Mouse (Mus musculus) heart, embryonic 11.5 days (tissue): ENCODE results near the gene B4galnt3. TPM values are rescaled to one million over a fixed set of nuclear protein-coding genes. Genes with fewer than 3 reads are reported as not detected.
A peak's percentile ranks its signal among the peaks of the same experiment; 100 is the strongest.
"Not testable (repeated sequence)": the region's sequence is repeated elsewhere in the genome, so short reads cannot be mapped to it uniquely, and the experiment has no call there.

Experiments used
- ATAC-seq: fragments of 200-750 bp; cut with Nextera tagmentation; replicated peaks from 2 replicates; pipeline ENCODE4 v1.8.0; 2017; ENCODE audit warnings: moderate library complexity; ENCODE audit not compliant: insufficient number of reproducible peaks, low FRiP score, low TSS enrichment
- H3K27ac ChIP-seq: fragments of 300-500 bp; sonication (generic); 2 replicates; pipeline ENCODE4 v1.5.1; 2014; ENCODE audit warnings: mild to moderate bottlenecking, low read depth, low read length
- H3K27me3 ChIP-seq: fragments of 300-500 bp; sonication (generic); 2 replicates; pipeline ENCODE4 v1.6.1; 2014; ENCODE audit warnings: mild to moderate bottlenecking, low read length, mixed read lengths; ENCODE audit not compliant: control insufficient read depth, insufficient read depth
- H3K36me3 ChIP-seq: fragments of 300-500 bp; sonication (generic); 2 replicates; pipeline ENCODE4 v1.6.1; 2014; ENCODE audit warnings: mild to moderate bottlenecking, low read length, moderate library complexity, mixed read lengths; ENCODE audit not compliant: control insufficient read depth, insufficient read depth
- H3K4me1 ChIP-seq: fragments of 300-500 bp; sonication (generic); 2 replicates; pipeline ENCODE4 v1.6.1; 2014; ENCODE audit warnings: low read length; ENCODE audit not compliant: control insufficient read depth, insufficient read depth
- H3K4me2 ChIP-seq: fragments of 300-500 bp; sonication (generic); 2 replicates; pipeline ENCODE4 v1.6.1; 2014; ENCODE audit warnings: mild to moderate bottlenecking, moderate library complexity
- H3K4me3 ChIP-seq: fragments of 300-500 bp; sonication (generic); 2 replicates; pipeline ENCODE4 v1.5.1; 2014; ENCODE audit warnings: low read depth, low read length
- H3K9ac ChIP-seq: fragments of 300-500 bp; sonication (generic); 2 replicates; pipeline ENCODE4 v1.6.1; 2014; ENCODE audit warnings: mild to moderate bottlenecking, low read depth, low read length, moderate library complexity
- H3K9me3 ChIP-seq: fragments of 300-500 bp; sonication (generic); replicated peaks from 2 replicates; pipeline ENCODE4 v1.6.1; 2016; ENCODE audit warnings: low read length; ENCODE audit not compliant: control insufficient read depth
- WGBS: fragments of 180-500 bp; shearing (Covaris S2); extraction: QIAGEN DNeasy Blood & Tissue Kit; methylation state at CpG from one replicate; pipeline ENCODE4 v1.1.7; 2014; ENCODE audit not compliant: insufficient replicate concordance; 5-methylcytosine and 5-hydroxymethylcytosine counted together
- polyA plus RNA-seq: library from polyadenylated mRNA; unstranded; fragments of >200 nt; fragmentation: Nextera tagmentation; extraction: Ambion mirVana; gene quantifications from 2 replicates; pipeline ENCODE4 v1.2.1, GENCODE M21; 2014

Gene B4galnt3
- polyA plus RNA-seq, 1 experiment from 2014 or later = 0.19 TPM

DNA sequence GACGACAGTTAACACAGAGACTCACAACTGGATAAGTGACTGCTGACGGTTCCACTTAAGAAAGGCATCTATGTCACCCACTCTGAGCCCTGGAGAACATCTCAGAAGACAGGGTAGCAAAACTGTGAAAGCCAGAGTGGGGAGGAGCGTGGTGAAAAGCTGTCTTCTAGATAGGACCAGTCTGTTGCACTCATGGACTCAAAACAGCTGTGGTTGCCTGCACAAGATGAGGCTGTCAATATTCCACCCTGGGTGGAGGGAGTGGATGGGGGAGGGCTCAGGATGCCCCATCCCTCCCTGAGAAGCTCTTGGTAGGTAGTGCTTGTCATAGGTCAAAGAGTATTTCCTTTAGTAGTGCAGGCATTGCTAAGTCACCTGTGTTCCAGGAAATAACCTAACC is 15.4 kb upstream of the B4galnt3 start:
- peak; percentile 65; the same call in 1 of the 2 replicates for ATAC-seq
- WGBS = 22% methylated on average over 3 of the region's 3 CpGs
- no peak overlapping the region for H3K4me3 ChIP-seq

DNA sequence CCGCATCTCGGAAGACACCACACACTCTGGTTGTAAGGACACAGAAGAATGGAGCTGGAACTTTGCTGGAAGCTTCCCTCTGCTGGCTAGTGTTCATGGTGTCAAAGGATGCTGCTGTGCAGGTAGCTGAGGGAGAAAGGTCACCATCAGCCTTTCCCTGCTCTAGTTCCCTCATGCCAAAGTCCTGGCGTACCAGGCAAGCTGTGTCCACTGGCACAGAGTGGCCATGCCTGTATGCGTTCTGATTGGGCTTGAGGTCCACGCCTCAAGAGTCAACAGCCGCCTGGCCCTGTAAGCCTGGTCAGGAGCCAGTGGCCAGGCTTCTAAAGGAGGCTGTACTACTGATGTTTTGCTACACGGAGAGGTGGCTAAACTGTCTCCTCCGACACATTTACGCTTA is 15.0 kb upstream of the B4galnt3 start:
- peaks cover 13% of the 10 kb centered on the region for H3K4me1 ChIP-seq
- H3K9me3 ChIP-seq = no peaks in the 10 kb centered on the region
- 50% methylated on average over 9 of the region's 9 CpGs for WGBS
- H3K4me3 ChIP-seq = no peak overlapping the region
- H3K27ac ChIP-seq = peak overlapping the region; percentile 41; the same call in 1 of the 2 replicates
- ATAC-seq = no peak
- H3K27me3 ChIP-seq = 0 out of 2 replicates have a peak, but pooled peaks cover 2% of the 10 kb centered on the region
- H3K36me3 ChIP-seq = no peaks in the 10 kb centered on the region
- H3K9ac ChIP-seq = no peak overlapping the region
- peak overlapping the region; percentile 42; the same call in 1 of the 2 replicates for H3K4me2 ChIP-seq

More for the DNA sequence above, 15.4 kb upstream of the B4galnt3 start:
- Histone ChIP-seq H3K27me3 (0 out of 2 replicates have a peak, but pooled peaks cover 2% of the 10 kb centered on the region), H3K9me3 (no peaks in the 10 kb centered on the region), H3K4me1 (peaks cover 13% of the 10 kb centered on the region), H3K9ac (no peak overlapping the region), H3K36me3 (no peaks in the 10 kb centered on the region), H3K4me2 (peak overlapping the region; percentile 42; the same call in 1 of the 2 replicates), H3K27ac (peak overlapping the region; percentile 41; the same call in 1 of the 2 replicates)

DNA sequence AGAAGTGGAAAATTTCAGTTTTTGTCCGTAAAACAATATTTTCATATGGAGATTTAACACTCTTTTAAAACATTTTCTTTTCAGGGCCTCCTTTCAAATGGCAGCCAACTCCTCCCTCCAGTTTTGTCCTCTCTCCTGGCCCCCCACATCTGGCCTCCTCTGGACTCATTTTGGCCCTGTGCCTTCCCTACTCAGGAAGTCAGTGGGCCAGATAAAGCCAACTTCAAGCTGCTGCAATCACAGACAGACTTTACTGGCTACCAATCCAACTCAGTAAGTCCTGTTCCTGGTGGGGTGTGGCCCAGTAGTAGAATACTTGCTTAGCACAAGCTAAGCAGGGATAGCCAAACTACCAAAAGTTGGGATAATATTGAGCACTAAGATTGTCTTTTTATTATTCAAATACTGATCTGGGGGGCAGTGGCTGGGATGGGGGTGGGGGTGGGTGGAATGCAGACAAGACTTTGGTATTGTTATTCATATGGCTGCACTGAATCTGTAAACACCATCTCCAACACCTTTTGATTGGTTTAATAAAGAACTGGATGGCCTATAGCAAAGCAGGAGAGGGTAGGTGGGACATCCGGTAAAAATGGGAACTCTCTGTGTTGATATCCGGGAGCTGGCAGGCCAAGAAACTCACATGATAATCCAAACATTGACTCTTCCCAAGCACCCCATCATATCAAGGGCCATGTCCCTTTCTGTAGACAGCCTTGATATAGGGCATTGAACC is 12.7 kb upstream of the B4galnt3 start:
- Histone ChIP-seq H3K27ac (no peak overlapping the region), H3K4me1 (peaks cover 13% of the 10 kb centered on the region), H3K36me3 (no peaks in the 10 kb centered on the region), H3K27me3 (peaks cover 7% of the 10 kb centered on the region; the same call in 1 of the 2 replicates), H3K4me3 (no peak overlapping the region), H3K9me3 (no peaks in the 10 kb centered on the region), H3K9ac (no peak overlapping the region), H3K4me2 (no peak overlapping the region)
- ATAC-seq = no peak
- WGBS = 81% methylated on average over 3 of the region's 3 CpGs

DNA sequence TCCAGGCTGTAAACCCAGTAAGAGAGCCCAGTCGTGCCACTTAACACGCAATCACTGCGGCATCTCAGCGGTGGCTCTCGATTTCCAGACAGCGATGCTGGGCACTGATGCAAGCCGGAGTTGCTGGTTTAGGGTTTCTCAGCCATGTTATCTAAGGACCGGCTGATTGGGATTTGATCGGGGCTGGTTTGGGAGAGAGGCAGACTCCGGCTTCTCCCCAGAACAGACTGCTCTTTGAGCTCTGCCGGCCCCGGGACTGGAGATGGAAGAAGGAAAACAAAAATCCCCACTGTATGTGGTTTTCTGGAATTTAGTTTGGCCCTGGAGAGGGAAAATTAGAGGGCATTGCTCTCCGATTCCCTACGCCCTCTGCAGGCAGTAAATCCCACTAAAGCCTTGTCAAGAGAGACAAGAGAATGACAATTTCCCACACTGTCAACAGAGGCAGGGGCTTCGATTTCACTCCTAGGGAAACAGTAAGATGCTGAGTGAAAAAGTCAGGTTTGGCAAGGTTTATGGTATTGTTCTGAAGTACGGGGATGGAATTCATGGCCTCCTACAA is 8.5 kb upstream of the B4galnt3 start:
- Histone ChIP-seq H3K9ac (peak overlapping the region; percentile 61; the same call in 1 of the 2 replicates), H3K27me3 (peaks cover 6% of the 10 kb centered on the region; the same call in 1 of the 2 replicates), H3K4me1 (no peaks in the 10 kb centered on the region; the same call in 1 of the 2 replicates), H3K9me3 (no peaks in the 10 kb centered on the region), H3K4me3 (peak overlapping the region; percentile 11; the same call in 1 of the 2 replicates), H3K36me3 (no peaks in the 10 kb centered on the region), H3K4me2 (peak overlapping the region; percentile 59), H3K27ac (no peak overlapping the region)
- WGBS = 16% methylated on average over 16 of the region's 16 CpGs
- ATAC-seq = no peak

- Histone ChIP-seq H3K9me3 (no peaks in the 10 kb centered on the region), H3K4me1 (no peaks in the 10 kb centered on the region), H3K9ac (no peak overlapping the region; the same call in 1 of the 2 replicates), H3K4me3 (no peak overlapping the region), H3K4me2 (peak overlapping the region; percentile 32; the same call in 1 of the 2 replicates), H3K27ac (no peak overlapping the region), H3K36me3 (no peaks in the 10 kb centered on the region), H3K27me3 (peaks cover 6% of the 10 kb centered on the region; the same call in 1 of the 2 replicates)
- no peak for ATAC-seq
- WGBS = 17% methylated on average over 6 of the region's 6 CpGs
These were observed 6.8 kb upstream of the B4galnt3 start for GRCm38 (mm10) chr6:120301137-120301536.

- H3K36me3 ChIP-seq, H3K4me1 ChIP-seq, ATAC-seq, H3K9ac ChIP-seq, H3K27ac ChIP-seq, H3K4me3 ChIP-seq, H3K9me3 ChIP-seq, H3K4me2 ChIP-seq: not testable (repeated sequence)
- peaks cover 33% of the 10 kb centered on the region for H3K27me3 ChIP-seq
- WGBS = 91% methylated on average over 2 of the region's 2 CpGs
These were observed 2.2 kb upstream of the B4galnt3 start for GRCm38 (mm10) chr6:120296589-120296988.

DNA sequence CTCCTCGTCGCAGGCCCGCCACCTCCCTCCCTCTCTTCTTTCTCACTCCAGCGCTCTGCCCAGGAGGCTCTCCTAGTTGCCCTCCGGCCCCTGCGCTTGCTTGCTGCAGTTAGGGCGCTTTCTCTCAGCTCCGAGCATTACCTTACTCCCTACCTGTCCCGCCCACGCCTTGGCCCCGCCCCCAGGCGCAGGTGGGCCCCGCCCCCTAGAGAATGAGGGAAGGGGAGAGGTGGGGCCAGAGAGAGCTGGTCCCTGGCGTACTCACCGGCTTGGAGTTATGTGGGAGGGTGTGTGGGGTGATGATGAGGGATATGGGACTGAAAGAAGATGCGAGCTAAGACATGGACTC is 400 bp upstream of the B4galnt3 start:
- ATAC-seq = peak; percentile 39; the same call in 1 of the 2 replicates
- 4% methylated on average over 16 of the region's 16 CpGs for WGBS

GRCm38 (mm10) chr6:120291396-120292009 is 2.9 kb downstream of the B4galnt3 start:
- Histone ChIP-seq H3K4me3 (no peak overlapping the region), H3K27me3 (peaks cover 33% of the 10 kb centered on the region)
- ATAC-seq = no peak

More for the DNA sequence above, 400 bp upstream of the B4galnt3 start:
- Histone ChIP-seq H3K9ac (peak overlapping the region; percentile 65), H3K27me3 (peaks cover 33% of the 10 kb centered on the region), H3K4me2 (peak overlapping the region; percentile 99), H3K4me1 (peaks cover 5% of the 10 kb centered on the region; the same call in 1 of the 2 replicates), H3K36me3 (no peaks in the 10 kb centered on the region), H3K27ac (no peak overlapping the region), H3K4me3 (peak overlapping the region; percentile 68), H3K9me3 (0 out of 2 replicates have a peak, but pooled peaks cover 2% of the 10 kb centered on the region)

More at GRCm38 (mm10) chr6:120291396-120292009, 2.9 kb downstream of the B4galnt3 start:
- 63% methylated on average over 7 of the region's 7 CpGs for WGBS
- Histone ChIP-seq H3K9me3 (0 out of 2 replicates have a peak, but pooled peaks cover 2% of the 10 kb centered on the region), H3K4me1 (peaks cover 7% of the 10 kb centered on the region; the same call in 1 of the 2 replicates), H3K27ac (no peak overlapping the region), H3K9ac (no peak overlapping the region), H3K4me2 (no peak overlapping the region), H3K36me3 (no peaks in the 10 kb centered on the region)
